Mouse (Mus musculus): ENCODE measurements at regions not wholly inside any gene's neighbourhood (a gene's known extent, or its start where the extent isn't known, plus 50 kb on each side); places are given as distances from the start of the nearest gene placed in this dataset.

GRCm38 (mm10) chr3:136444598-136444997 lies 118.7 kb upstream of the Bank1 start:
- no peak for DNase-seq (ENCODE audit: inconsistent ontology term)

DNA sequence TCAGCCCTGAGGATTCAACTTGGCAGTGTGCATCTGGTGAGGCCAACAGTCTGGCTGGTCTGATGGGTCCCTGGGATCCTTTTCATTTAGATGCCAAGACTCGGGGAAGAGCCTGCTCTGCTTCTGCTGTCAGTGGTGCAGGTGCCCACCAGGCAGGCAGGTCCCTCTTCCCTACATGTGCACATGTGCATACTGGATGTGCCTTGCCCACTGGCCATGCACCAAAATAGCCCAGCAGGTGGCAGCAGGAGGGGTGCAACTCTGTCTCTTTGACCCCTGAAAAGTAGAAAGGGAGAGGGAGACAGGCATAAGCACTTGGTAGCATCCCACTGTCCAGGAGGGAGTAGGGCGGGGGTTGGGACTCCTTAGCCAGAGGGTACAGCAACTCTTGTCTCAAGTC lies 116.2 kb upstream of the Bank1 start:
- DNase-seq (ENCODE audit: inconsistent ontology term), result no peak

- peak; percentile 77 for DNase-seq (ENCODE audit: inconsistent ontology term)
Measured at GRCm38 (mm10) chr3:136439907-136440645, 114.2 kb upstream of the Bank1 start.

DNA sequence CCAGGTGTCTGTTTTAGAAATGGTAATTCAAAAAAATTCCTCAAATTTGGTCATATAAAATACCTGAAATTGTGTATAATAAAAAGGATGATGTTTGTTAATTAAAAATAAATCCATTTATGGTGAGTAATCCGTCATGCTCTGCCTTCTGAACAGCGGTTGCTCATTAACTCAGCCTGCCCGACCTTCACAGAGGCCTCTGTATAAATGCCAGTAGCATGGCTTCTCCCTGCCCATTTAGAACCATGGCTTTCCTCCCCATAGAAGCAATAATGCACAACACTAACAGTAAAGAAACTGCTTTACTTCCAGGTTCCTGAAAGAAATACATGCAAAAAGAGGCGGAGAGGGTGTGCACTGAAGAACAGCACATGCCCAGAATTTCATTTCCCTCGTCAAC lies 113.5 kb upstream of the Bank1 start:
- no peak for DNase-seq (ENCODE audit: inconsistent ontology term)

DNA sequence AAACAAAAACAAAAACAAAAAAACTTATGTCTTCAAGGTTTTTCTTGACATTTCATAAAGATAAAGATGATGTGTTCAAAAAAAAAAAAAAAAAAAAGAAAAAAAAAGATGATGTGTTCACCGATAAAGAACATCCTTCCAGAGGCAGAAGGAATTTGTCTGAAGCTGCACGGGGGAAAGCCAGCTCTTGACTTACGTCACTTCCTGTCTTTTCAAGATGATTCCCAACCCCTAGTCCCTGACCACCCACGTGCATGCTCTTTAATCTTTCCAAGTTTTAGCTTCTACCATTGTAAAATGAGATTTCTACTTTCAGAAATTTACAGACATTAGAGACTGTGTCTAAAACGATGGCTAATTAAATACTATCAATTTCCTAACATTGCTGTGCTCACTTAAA lies 108.5 kb upstream of the Bank1 start:
- DNase-seq (ENCODE audit: inconsistent ontology term), result no peak

DNA sequence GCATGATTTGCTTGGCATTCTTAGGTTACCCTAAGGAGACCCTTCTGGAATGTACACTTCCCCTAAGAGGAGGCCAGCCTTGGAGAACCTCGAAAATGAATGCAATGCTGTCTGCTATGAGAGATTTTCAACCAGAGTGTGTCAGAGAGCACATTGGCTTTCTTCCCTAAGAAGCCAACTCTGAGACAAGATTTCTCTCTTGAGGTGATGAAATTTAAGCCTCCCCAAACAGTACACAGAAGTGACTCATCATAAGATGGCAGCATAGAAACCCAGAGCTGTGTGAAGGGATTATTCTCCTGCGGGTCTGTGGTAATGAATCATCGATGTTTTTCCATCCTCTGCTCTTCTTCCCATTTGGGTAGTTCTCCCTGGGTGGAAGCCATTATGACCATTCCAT lies 106.2 kb upstream of the Bank1 start:
- DNase-seq (ENCODE audit: inconsistent ontology term), result peak; percentile 80

DNA sequence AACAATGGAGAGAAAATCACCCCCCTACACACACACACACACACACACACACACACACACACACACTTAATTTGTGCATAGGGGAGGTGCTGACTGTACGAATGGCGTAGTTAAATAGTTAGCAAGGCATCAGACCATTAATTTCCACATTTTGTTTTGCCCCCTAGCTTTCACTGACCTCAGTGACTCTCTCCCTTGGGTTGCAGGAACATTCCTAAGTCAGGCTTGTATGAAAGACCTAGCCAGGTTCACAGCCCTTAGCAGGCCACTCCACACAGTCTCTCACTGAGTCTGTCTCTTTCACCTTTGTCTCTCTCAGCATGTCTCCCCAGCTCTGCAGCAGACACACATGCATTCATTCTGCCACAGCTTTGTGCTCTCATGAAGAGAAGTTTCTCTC lies 101.6 kb upstream of the Bank1 start:
- DNase-seq (ENCODE audit: inconsistent ontology term), result no peak

DNA sequence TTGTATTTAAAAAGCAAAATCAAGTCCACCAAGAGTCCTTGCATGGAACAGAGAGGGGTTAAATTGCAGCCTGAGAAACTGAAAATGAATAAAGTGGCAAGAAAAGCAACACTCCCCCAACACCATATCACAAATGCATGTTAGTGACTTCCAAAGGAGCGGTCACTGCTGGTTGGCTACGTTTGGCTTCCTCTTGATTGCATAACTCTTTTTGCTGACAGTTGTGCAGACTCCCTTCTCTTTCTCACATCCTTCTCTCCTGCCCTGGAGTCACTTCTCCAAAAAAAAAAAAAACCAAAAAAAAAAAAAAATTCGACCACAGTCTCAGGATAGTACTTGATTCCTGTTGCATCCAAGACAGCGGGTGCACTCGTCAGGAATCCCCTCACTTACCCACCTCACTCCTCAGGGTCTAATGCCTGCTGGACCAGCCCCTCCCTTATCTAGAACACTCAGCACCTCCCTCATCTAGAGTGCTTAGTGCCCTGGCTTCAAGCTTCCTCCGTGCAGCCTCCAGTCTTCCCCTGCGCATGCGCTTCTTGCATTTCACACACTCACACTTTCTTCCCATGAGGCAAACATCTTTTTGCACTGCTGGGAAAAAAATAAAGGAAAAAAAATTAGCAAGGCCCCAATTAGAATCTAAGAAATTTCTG lies 100.8 kb upstream of the Bank1 start:
- no peak for DNase-seq (ENCODE audit: inconsistent ontology term)

DNA sequence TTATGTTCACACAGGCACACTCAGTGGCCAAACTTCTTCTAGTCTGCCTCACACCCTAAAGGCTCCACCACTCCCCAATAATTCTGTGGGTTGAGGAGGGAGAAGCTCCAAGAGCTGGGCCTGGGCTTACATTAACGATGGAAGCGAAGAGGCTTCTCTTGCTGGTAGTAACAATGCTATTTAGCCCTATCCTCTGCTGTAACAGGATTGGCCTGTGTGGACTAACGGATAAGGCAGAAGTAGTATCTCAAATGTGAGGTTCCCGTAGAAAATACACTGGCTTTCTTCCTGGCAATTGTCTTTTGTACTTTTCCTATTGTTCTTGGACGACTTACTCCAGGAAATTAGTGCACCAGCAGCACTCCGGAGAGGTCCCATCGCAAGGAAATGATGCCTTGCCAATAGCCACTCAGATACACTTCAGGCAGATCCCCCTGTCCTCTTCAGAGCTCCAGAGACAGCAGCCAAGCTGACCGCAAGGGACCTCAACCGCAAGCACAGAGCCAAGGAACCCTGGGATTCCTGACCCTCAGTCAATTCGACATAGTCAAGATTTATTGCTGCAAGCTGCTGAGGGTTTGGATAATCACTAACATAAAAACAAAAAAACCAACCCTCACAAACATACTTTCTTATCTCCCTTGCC lies 96.2 kb upstream of the Bank1 start:
- DNase-seq (ENCODE audit: inconsistent ontology term), result no peak

DNA sequence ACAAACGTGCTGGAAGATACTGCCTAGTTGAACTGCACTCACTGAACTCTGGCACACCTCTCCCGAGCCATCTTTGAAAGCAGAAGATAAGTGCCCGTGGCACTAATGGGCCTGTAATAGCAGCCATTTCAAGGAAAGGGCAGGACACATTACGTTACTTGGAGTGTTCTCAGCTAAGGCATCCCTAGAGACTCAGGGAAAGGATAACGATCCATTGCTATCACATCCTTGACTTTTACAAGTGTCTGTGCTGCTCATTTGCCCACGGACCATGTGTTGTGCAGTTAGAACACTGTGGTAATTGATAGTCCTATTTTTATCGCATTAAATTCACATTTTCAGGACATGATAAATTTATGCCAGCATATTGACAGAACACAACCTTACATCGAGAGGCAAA lies 79.7 kb upstream of the Bank1 start:
- DNase-seq (ENCODE audit: inconsistent ontology term), result no peak

DNA sequence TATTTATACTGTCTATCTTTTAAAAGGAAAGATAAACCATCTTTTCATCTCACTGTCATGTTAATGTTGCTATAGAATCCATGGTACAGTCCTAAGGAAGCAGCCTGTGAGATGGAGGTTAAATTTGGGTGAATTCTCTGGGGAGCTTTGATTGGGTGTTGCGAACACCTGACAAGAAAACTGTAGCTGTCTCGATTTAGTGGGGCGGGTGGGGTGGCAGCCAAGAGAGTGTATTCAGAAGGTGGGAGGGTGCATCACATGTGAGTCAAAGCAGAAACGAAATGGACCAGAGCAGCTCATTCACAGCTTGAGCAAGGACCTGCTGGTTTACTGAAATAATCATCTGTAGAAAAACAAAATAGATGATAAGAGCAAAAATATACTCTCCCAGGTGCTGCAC lies 57.4 kb upstream of the Bank1 start:
- DNase-seq (ENCODE audit: inconsistent ontology term), result no peak

DNA sequence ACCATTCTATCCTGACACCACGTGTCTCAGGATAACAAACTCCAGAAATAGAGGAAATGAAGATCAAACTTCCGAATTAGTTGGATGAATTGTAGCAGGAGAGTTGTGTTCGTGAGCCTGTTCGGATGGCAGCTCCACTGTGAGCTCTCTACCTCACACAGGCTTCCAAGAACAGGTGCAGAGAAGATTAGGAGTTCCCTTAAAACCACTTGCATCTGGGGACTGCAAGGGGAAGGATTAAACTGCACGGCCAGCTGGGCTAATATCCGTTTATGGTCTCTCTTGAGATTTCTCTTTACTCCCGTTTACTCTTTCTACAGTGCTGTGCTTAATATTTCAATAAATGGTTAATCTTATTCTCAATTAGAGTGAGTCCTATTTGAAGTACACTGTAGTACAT lies 54.8 kb upstream of the Bank1 start:
- no peak for DNase-seq (ENCODE audit: inconsistent ontology term)

- DNase-seq (ENCODE audit: inconsistent ontology term), result no peak
Measured at GRCm38 (mm10) chr3:136379741-136380398, 54.0 kb upstream of the Bank1 start.

DNA sequence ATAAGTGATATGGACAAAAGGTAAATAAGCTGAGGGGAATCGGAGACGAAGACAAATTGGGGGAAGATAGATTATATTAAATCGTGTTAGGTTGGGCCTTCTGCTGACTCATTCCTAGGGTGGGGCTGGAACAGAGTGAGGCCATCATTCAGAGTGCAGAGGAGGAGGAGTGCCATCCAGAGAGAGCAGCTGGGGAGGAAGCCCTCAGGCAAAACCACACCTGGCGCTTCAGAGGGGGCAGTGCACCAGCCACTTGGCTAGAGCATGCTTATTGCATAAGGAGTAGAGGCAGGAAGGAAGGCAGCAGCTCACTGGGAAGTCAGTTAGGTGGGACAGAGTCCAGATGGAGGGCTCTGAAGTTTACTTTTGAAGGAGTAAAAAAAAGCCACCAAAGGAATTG lies 51.0 kb upstream of the Bank1 start:
- DNase-seq (ENCODE audit: inconsistent ontology term), result no peak

Measured in Muller cell, postnatal 12 days (primary cell).